Mouse (Mus musculus): ENCODE results near the gene Dusp28. TPM values are rescaled to one million over a fixed set of nuclear protein-coding genes. Genes with fewer than 3 reads are reported as not detected.
A peak's percentile ranks its signal among the peaks of the same experiment; 100 is the strongest.

The Dusp28 gene
- polyA plus RNA-seq, 1 experiment: 3.0 TPM

DNA sequence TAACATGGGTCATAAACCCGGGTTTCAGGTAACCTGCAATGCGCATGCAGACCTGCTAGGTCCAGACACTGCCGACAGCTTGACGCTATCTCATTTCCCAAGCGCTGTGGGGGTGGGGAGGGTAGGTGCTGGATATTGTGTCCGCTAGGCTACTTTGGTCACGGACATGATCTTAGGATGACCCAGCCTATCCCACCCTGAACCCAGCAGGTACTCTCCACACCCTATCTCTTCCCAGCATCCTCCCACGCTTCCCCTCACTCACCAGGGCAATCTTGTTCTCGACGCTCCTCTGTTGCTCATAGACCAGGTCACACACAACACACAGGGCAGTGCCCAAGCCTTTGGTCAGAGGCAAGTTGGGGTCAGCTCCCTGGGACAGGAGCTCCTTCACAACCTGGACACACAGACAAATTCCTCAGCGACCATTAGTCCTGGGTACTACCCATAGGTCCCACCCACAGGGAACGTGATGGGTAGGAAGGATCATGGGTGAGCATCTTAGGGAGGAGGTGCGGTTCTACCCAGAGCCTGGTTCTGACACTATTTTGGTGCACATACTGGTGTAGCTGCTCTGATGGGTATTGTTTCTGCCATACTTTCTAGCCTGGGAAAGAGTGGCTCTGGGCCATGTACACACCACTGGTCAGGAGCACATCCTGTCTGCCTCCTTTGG, 28.6 kb upstream of the Dusp28 start:
- H3K4me3 ChIP-seq (ENCODE audit: insufficient read depth, low read length): no peak overlapping the region
- H3K4me1 ChIP-seq (ENCODE audit: control insufficient read depth, insufficient read depth, low read length): no peaks in the 10 kb centered on the region
- no peak overlapping the region for H3K27ac ChIP-seq (ENCODE audit: insufficient read depth, low read length)
- TF ChIP-seq POLR2A (IDR thresholded peaks at IDR 0.05; ENCODE audit: low read depth, low read length) (no peak), CTCF (IDR thresholded peaks at IDR 0.05; ENCODE audit: borderline replicate concordance, insufficient read depth, low read length) (no peak)

DNA sequence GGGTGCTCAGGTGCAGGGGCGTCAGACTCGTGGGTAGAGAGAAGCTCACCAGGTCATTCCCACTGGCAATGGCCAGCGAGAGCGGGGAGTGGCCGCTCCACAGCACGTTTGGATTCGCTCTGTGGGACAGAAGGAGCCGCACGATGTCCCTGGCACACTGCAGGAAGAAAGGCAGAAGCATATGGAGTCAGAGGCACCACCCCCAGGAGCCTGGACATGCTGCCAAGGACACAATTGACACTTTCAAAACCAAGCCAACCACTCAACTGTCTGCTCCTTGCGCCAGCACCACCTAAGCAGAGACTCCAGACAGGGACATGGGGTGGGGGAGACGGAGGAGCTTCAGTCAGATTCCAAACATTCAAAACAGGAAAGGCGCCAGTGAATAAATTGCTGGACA, 27.5 kb upstream of the Dusp28 start:
- TF ChIP-seq POLR2A (IDR thresholded peaks at IDR 0.05; ENCODE audit: low read depth, low read length) (no peak), CTCF (IDR thresholded peaks at IDR 0.05; ENCODE audit: borderline replicate concordance, insufficient read depth, low read length) (no peak)
- no peak overlapping the region for H3K27ac ChIP-seq (ENCODE audit: insufficient read depth, low read length)
- no peak overlapping the region for H3K4me3 ChIP-seq (ENCODE audit: insufficient read depth, low read length)
- no peaks in the 10 kb centered on the region for H3K4me1 ChIP-seq (ENCODE audit: control insufficient read depth, insufficient read depth, low read length)

DNA sequence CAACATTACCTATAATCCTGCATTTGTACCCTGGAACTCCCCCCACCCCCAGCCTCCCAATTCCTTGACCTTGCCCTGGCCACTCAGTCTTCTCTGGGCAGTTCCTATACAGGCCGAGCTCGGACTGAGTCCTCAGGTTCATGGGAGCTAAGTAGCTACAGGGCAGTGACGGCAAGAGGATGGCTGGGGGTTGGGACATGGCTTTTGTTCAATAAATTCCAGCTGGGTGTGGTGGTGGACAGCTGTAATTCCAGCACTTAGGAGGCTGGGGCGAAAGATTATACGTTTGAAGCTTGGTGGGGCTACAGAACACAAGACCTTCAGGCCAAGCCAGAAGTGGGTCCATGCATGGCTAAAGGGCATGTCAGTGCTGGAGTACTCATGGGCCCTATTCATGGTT, 26.7 kb upstream of the Dusp28 start:
- H3K27ac ChIP-seq (ENCODE audit: insufficient read depth, low read length): no peak overlapping the region
- no peak overlapping the region for H3K4me3 ChIP-seq (ENCODE audit: insufficient read depth, low read length)
- no peaks in the 10 kb centered on the region for H3K4me1 ChIP-seq (ENCODE audit: control insufficient read depth, insufficient read depth, low read length)
- no peak for TF ChIP-seq POLR2A (IDR thresholded peaks at IDR 0.05; ENCODE audit: low read depth, low read length)
- no peak for TF ChIP-seq CTCF (IDR thresholded peaks at IDR 0.05; ENCODE audit: borderline replicate concordance, insufficient read depth, low read length)

DNA sequence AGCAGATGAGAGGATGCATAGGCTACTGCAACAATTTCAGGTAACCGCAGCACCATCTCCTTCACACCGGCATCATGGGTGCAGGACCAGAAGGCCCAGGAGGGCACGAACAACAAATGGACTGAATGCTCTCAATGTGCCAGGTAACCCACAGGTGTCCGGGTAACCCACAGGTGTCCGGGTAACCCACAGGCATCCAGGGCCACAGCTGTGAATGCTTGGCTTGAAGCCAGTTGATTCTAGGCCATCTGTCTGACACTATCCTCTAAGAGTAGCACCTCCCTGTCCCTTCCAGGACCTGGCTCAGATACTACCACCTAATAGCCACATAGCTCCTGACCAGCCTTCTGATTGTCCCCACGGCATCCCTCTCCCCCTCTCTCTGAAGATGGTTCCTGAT, 24.8 kb upstream of the Dusp28 start:
- no peak overlapping the region for H3K4me3 ChIP-seq (ENCODE audit: insufficient read depth, low read length)
- no peaks in the 10 kb centered on the region for H3K4me1 ChIP-seq (ENCODE audit: control insufficient read depth, insufficient read depth, low read length)
- TF ChIP-seq CTCF (IDR thresholded peaks at IDR 0.05; ENCODE audit: borderline replicate concordance, insufficient read depth, low read length) (no peak), POLR2A (IDR thresholded peaks at IDR 0.05; ENCODE audit: low read depth, low read length) (no peak)
- no peak overlapping the region for H3K27ac ChIP-seq (ENCODE audit: insufficient read depth, low read length)

DNA sequence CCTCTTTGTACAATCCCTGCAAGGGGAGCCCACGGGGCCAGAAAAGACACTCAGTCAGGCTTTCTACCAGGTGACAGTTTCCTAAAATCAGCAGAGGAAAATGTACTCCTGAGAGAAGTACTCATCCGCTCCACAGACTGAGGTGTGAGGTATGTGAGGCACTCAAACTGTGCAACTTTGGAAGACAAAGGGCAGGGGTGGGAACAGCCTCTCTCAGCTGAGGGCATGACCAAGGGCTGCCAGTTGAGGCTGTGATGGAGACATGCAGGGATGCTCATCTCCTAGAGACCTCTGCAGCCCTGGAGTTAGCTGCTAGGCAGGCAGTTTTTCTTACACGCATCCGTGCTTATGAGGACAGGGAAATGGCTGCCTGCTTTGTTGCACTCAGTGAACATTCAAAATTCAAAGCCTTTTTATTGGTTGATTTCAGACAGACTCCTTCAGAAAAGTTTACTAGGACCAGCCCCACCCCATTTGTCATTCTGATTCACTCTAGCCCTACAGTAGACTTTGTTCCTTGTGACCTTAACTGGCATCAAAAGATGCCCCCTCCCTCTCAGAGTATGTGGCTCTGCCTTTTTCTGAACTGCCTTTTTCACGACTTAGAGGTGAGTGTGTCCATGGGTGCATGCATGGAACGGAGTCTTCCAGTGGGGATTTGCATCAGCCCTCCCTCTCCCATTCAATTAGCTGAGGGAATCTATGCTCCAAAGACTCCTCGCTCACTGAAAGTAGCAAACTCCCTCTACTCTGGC, 17.7 kb upstream of the Dusp28 start:
- Histone ChIP-seq H3K4me3 (ENCODE audit: insufficient read depth, low read length) (no peak overlapping the region), H3K27ac (ENCODE audit: insufficient read depth, low read length) (no peak overlapping the region), H3K4me1 (ENCODE audit: control insufficient read depth, insufficient read depth, low read length) (no peaks in the 10 kb centered on the region)
- TF ChIP-seq CTCF (IDR thresholded peaks at IDR 0.05; ENCODE audit: borderline replicate concordance, insufficient read depth, low read length) (no peak), POLR2A (IDR thresholded peaks at IDR 0.05; ENCODE audit: low read depth, low read length) (no peak)

DNA sequence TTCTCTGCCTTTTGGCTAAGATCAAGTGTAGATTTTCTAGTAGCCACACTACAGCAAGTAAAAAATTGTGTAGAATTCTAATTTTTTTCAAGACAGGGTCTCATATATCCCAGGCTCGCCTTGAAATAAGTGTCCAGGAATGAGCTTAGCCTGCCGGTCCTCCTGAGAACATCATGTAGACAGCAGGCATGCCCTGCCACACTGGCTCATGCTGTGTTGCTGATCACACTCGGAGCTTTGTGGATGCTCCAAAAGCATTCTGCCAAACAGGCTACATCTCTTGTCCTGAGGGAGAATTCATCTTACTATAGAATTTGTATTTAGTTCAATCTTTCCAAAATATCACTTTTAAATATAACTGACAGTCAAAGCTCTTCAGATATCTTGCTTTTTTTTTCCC, 14.0 kb upstream of the Dusp28 start:
- Histone ChIP-seq H3K4me3 (ENCODE audit: insufficient read depth, low read length) (no peak overlapping the region), H3K4me1 (ENCODE audit: control insufficient read depth, insufficient read depth, low read length) (no peaks in the 10 kb centered on the region), H3K27ac (ENCODE audit: insufficient read depth, low read length) (no peak overlapping the region)
- no peak for TF ChIP-seq POLR2A (IDR thresholded peaks at IDR 0.05; ENCODE audit: low read depth, low read length)
- no peak for TF ChIP-seq CTCF (IDR thresholded peaks at IDR 0.05; ENCODE audit: borderline replicate concordance, insufficient read depth, low read length)

DNA sequence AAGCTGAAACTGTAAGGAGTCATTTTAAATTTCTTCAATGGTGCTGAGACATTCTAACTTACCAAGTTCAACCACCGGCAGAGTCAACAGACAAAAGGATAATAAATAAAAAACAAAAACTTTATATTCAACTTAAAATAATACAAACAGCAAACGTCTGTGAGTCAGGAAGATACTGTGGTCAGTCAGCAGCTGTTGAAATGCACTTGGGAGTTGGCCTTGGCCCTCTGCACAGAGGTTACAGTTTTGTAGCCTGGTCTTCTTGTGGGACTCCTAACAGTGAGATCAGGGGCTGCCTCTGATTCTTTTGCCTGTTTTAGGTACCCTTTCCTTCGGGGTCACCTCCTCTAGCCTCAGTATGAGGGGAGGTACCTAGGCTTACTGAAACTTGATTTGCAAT, 12.9 kb upstream of the Dusp28 start:
- Histone ChIP-seq H3K4me1 (ENCODE audit: control insufficient read depth, insufficient read depth, low read length) (no peaks in the 10 kb centered on the region), H3K4me3 (ENCODE audit: insufficient read depth, low read length) (no peak overlapping the region), H3K27ac (ENCODE audit: insufficient read depth, low read length) (no peak overlapping the region)
- TF ChIP-seq CTCF (IDR thresholded peaks at IDR 0.05; ENCODE audit: borderline replicate concordance, insufficient read depth, low read length) (no peak), POLR2A (IDR thresholded peaks at IDR 0.05; ENCODE audit: low read depth, low read length) (no peak)

DNA sequence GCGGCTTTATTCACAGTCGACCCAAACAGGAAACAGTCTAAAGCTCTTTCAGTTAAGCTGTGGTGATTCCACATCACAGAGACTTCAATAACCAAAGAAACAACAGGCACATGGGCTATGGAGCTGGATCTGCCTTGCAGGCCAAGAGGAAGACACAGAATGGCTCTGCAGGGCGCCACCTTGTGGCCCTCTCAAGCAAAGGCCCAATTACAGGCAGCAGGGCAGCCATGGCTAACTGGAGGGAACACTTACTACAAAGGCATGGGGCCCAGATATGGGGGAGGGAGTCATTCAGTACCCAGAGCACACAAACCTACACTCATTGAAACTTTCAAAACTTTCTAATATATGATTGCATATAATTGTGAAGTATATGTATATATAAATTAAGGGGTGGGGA, 11.7 kb upstream of the Dusp28 start:
- TF ChIP-seq CTCF (IDR thresholded peaks at IDR 0.05; ENCODE audit: borderline replicate concordance, insufficient read depth, low read length) (peak; percentile 85), POLR2A (IDR thresholded peaks at IDR 0.05; ENCODE audit: low read depth, low read length) (no peak)
- Histone ChIP-seq H3K4me3 (ENCODE audit: insufficient read depth, low read length) (no peak overlapping the region), H3K4me1 (ENCODE audit: control insufficient read depth, insufficient read depth, low read length) (no peaks in the 10 kb centered on the region), H3K27ac (ENCODE audit: insufficient read depth, low read length) (no peak overlapping the region)

DNA sequence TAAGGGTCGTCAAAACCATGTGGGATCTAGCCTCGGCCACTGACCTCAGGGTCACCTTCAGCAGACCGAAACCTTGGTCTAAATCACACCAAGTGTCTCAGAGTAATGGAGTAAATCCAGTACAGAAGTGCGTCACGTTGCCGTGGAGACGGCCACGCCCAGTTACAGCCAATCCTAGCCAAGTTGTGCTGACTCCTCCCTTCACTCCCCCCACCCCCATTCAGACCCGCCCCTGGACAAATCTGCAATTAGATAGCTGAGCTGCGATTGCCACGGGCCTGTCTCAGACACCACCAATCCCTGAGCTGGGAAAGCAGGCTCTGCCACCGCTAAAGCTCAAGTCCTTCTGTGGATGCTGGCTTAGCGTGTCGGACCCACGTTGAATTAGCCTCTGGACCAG, 4.0 kb upstream of the Dusp28 start, which contains the start of gene Ankmy1:
Ankmy1 (minus strand) TSS at position 121 of the 400 bp plus-strand sequence.
- peaks cover 11% of the 10 kb centered on the region for H3K4me1 ChIP-seq (ENCODE audit: control insufficient read depth, insufficient read depth, low read length)
- no peak within 1 kb of the TSS for H3K4me3 ChIP-seq (ENCODE audit: insufficient read depth, low read length)
- TF ChIP-seq POLR2A (IDR thresholded peaks at IDR 0.05; ENCODE audit: low read depth, low read length) (no peak), CTCF (IDR thresholded peaks at IDR 0.05; ENCODE audit: borderline replicate concordance, insufficient read depth, low read length) (no peak)
- peak within 1 kb of the TSS; percentile 45; the same call in 1 of the 2 replicates for H3K27ac ChIP-seq (ENCODE audit: insufficient read depth, low read length)

DNA sequence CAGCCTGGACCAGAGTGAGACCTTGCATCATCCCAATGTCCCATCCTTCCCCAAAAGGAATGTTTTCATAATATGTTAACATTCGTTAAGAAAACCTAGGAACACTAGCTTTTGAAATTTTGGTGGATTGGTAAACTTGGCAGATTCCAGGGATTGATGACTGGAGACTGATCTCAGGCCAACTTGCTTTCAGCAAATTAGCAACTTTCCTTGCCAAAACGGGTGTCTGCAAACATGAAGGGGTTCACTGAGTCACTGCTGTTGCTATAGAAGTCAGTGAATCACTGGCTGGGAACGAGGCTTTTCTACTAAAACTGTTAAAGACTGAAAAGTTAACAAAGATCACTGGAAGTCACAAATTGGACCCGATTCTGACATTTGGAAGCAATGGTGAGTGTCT, 3.2 kb upstream of the Dusp28 start:
- Histone ChIP-seq H3K27ac (ENCODE audit: insufficient read depth, low read length) (peak overlapping the region; percentile 50), H3K4me3 (ENCODE audit: insufficient read depth, low read length) (no peak overlapping the region), H3K4me1 (ENCODE audit: control insufficient read depth, insufficient read depth, low read length) (peaks cover 12% of the 10 kb centered on the region)
- TF ChIP-seq CTCF (IDR thresholded peaks at IDR 0.05; ENCODE audit: borderline replicate concordance, insufficient read depth, low read length) (no peak), POLR2A (IDR thresholded peaks at IDR 0.05; ENCODE audit: low read depth, low read length) (no peak)
